Mouse (Mus musculus) heart, postnatal 25 days (tissue): ENCODE measurements around the gene Gm3952. TPM values are rescaled to one million over a fixed set of nuclear protein-coding genes. Genes with fewer than 3 reads are reported as not detected.

ENCODE experiments used
- DNase-seq: peaks from one replicate; pipeline ENCODE4 v3.0.0; 2022; ENCODE audit warnings: low spot score
- intact Hi-C: fragments of 180-260 bp; cut with DNase I; formaldehyde crosslinking; loops from one replicate; pipeline ENCODE4 v1.15.1; 2025
- total RNA-seq, 2 experiments: library from RNA; stranded (reverse); gene quantifications; 2 replicates each; pipeline ENCODE4 v1.2.3; 2021

The Gm3952 gene
- not detected for total RNA-seq

DNA sequence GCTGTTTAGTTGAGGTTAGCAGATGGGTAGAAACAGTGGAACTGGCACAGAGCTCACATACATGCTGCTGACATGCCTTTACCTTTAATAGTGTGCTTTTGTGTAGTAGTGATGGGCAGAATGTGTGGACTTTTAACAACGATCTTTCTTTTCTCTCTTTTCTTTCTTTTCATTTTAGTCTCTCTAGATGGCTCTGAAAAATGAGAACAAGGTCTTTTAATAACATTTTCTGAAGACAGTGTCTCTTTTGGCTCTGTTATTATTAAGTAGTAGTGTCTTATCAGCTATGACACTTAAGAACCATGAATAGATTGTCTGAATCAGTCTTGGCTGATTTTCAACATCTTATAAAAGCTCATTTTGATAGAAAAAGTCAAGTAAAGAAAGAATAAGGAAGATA, at the start of gene Gm3952:
Gm3952 (minus strand) TSS at position 101 of the 400 bp plus-strand sequence.
- DNase-seq = no peak
- intact Hi-C loops = no loop called here

DNA sequence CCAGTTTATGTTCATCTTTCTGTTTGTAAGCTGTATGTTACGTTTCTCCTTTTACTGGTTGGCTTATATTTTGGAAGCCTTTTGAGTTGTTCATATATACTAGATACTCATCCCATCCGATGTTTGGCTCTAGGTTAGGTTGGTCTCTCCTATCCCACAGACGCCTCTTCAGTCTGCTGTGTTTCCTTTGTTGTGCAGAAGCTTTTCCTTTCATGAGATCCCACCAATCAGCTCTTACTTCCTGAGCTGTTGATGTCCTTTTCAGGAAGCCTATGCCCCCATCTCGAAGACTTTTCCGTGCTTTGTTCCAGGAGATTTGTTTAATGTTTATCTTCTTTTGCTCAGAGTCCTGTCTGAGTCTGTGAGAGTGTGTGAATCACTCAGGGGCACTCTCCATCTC, 45.3 kb upstream of the Gm3952 start:
- intact Hi-C loops = no loop called here
- DNase-seq = no peak

DNA sequence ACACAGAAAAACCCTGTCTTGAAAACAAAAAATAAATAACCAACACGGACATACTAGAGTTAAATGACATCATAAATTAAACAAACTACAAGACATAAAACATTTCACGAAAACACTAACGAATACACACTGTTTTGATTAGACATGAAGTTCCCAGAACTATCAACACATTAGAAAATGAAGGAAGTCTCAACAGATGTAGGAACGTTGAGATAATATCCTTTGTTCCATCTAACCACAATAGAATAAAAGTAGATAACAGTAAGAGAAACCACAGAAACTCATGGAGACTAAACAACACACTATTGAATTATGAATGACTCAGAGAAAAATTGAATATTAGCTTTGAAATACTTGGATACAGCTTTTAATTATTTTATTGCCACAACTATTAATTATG, 14.0 kb upstream of the Gm3952 start:
- intact Hi-C loops = no loop called here

DNA sequence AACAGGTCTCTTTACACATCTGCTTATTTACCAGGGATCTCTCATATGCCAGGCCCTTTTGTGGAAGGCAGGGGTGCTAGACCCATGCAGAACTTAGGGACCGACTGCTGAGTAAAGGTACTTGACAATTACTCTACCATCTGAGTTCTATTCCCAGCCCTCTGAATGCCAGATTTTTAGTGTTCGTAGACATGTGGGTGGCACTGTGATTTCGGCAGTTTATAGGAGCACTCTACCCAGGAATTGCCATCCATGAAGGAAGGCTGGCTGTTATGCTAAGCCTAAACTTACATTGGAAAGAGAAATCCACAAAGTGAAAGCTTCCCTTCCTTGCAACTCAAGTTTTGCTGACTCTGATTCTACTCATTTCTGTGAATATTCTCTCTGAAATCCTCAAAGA, 62.8 kb downstream of the Gm3952 start:
- no peak for DNase-seq
- intact Hi-C loops = no loop called here

More for the DNA sequence above, 14.0 kb upstream of the Gm3952 start:
- DNase-seq = no peak

DNA sequence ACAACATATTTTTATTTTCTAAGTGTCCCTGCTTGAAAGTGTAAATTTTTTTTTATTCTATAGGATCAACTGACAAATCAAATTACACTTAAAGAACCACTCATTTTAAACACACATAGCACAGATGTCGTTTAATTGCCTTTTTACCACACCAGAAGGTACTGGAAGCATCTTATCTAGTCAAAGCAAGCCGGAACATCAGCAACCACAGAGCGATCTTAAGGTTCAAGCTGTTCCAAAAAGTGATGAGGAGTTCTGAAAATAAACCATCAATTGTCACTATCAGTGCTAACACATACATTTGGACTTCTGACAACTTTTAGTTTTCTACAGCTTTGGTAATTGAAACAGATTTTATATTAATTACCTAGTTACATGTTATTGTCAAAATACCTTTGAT, 64.4 kb downstream of the Gm3952 start:
- intact Hi-C loops = no loop called here
- DNase-seq = no peak

DNA sequence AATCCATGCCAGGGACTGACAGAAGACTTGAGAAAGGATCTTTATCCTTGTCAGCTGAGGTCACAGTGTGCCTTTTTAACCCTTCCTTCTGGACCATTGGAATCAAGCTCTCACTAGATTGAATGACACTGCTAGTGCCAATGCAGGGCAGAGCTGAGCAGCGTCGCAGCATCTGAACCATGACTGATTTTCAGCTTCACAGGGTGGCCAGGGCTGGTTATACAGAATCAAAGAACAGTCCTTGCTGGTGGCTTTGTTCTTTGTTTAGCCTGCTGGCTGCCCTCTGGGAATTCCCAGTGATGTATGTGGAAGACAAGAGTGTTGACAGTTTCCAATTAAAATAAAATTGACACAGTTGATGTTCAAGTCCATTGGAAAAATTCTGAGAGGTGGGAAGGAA, 66.2 kb downstream of the Gm3952 start:
- DNase-seq = no peak
- intact Hi-C loops = no loop called here

DNA sequence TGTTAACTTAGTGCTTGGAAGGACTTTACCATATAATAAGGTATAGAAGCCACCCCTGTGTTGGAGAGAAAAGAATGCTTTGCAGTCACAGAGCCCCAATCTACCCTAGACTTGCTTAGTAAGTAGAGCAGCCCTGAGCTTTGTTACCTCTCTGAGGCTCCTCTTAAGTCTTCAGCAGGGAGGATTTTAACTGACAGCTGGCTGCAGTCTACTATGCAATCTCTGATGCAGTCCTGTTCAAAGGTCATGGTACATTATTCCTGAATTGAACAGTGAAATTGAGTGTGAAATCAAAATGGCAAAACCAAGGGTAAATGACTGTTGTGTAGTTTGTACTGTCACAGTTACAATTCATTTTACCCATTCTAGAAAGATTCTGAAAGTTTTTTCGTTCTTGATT, 71.3 kb downstream of the Gm3952 start:
- intact Hi-C loops = no loop called here
- DNase-seq = no peak

DNA sequence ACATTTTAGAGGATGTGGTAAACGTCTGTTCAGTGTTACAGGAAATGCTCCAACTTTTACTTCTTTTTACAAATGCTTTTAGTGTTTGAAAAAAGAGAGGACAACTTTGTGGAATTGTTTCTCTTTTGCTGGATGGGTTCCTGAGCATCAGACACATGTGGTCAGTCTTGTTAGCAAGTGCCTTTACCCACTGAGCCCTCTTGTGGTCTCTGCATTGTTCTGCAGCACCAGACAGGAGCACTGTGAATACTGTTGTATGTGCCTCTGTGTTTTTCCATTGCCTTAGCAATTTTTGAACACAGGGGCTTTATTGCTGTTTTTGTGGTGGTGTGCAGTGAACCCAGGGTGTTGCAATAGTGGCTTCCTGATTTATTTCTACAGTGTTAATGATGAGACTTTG, 73.7 kb downstream of the Gm3952 start:
- DNase-seq = no peak
- intact Hi-C loops = no loop called here

DNA sequence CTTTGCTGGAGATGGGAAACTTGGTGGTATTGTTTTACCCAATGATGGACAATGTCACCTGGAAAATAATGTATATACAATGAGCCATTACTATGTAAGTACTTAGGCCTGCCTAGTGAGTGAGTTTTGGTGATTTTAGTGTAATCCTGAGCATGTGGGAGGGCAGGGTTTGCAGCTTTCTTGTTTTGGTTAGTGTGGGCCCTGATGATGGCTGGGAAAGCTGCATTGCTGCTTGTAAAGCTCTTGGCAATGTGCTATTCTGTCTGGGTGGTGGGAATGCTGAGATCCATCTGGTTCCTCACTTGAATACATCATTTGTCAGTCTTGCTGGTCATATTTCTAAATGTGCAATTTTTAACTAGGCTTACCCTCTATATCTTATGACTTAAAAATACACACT, 82.3 kb downstream of the Gm3952 start:
- no peak for DNase-seq
- intact Hi-C loops = no loop called here

DNA sequence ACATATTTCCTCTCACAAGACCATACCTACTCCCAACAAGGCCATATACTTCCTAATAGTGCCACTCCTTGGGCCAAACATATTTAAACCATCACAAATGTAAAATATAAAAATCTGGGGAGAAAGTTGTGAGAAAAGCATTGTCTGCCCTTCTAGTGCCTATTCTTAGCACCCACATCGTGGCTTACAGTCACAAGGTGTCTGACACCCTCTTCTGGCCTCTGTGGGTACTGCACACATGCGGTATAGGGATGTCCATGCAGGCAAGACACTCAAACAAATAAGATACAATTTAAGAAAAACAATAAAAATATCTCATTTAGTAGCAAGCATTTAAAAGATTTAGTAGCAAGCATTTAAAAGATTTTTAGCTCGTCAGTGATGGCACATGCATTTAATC, 89.2 kb downstream of the Gm3952 start:
- DNase-seq = peak; percentile 56
- intact Hi-C loops = loop anchor here (1.0 to 10.0 kb wide), 2 partner anchors 57 to 194 kb away; no protein-coding TSS in a partner anchor

DNA sequence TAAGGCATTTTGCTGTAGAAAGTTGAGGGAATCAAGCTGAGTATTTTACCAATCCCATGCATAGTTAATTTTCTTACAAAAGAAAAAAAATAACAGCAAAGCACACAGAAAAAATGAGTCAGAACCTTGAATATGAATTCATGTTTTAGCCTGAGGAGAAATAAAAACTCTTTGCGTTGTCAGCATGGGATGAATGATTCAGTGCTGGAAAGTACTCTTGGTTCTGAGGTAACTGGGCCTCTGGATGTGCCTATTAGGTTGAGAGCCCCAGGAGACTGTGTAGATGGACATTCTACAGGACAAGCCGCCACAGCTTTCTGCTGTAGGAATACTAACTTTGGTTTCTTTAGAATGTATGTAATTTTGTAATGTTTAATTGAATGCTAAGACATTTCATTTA, 93.7 kb downstream of the Gm3952 start:
- intact Hi-C loops = loop anchor here (10.0 kb wide), 1 partner anchor 190 kb away; no protein-coding TSS in a partner anchor
- no peak for DNase-seq

DNA sequence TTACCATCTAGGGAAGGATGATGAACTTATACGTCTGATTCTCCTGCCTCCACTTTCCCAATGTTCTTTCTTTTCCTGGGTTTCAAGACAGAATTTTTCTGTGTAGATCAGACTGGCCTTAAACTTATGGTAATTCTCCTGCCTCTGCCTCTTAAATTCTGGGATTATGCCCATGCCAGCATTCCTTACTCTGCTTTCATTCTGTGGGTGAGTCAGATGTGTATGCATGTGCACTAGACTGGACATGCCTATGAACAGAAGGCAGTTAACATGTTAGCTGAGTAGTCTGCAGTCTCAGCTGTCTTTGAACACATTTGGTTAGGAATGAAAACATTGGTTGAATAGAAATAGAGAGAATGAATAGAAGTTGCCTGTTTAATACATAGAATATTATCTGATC, 94.1 kb downstream of the Gm3952 start:
- DNase-seq = no peak
- intact Hi-C loops = loop anchor here (10.0 kb wide), 1 partner anchor 190 kb away; no protein-coding TSS in a partner anchor

DNA sequence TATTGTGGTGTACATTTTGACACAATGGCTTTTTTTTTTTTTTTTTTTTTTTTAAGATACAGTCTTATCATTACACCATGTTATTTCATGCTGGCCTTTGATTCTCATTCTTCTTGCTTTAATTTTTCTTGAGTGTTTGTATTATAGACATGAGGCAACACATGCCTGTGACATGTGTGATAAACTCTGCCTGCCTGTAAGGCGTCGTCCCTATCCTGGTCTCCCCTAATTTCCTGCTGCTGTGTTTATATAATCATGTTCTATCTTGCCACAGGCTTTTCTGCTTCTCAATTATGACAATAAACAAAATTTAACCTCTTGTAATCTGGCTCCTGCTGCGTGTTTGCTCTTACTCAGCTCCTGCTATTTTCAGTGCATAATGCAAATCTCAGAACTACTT, 100.5 kb downstream of the Gm3952 start:
- no peak for DNase-seq
- intact Hi-C loops = no loop called here

DNA sequence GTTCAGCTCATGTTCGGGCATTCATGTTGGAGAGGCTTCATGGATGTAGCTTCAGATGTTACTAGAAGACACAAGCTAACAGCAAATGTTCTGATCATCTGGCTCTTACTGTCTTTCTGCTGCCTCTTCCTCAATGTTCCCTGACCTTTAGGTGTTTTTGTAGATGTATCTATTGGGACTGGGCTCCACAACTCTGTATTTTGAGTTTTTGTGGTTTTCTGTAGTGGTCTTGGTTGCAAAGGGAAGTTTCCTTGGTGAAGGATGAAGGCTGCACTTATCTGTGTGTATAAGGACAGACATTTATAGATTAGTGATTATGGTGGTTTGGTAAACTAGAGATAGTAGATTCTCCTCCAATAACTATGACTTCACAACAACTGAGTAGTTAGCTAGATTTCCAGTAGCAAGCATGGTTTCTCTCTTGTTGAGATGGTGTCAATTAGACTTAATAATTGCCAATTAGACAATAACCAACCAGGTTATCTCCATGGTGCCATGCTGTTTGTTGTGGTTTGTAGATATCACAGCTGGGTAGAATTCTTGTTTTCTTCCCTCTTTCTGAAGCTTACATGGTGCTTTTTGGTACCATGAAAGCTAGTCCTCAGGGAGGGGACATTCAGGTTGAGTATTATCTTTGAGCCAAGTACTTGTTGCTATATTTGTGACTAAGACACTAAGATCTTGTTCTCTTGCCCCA, 101.6 kb downstream of the Gm3952 start:
- intact Hi-C loops = no loop called here
- DNase-seq = no peak

Other genes starting within 250 kb of the Gm3952 start
- gene Itgb1, start 113.0 kb downstream of the Gm3952 start, total RNA-seq = 100 to 1,000 TPM; 383 to 412 TPM